Mouse (Mus musculus): ENCODE results near the gene Cox8b.
A peak's percentile ranks its signal among the peaks of the same experiment; 100 is the strongest.

The Cox8b gene

DNA sequence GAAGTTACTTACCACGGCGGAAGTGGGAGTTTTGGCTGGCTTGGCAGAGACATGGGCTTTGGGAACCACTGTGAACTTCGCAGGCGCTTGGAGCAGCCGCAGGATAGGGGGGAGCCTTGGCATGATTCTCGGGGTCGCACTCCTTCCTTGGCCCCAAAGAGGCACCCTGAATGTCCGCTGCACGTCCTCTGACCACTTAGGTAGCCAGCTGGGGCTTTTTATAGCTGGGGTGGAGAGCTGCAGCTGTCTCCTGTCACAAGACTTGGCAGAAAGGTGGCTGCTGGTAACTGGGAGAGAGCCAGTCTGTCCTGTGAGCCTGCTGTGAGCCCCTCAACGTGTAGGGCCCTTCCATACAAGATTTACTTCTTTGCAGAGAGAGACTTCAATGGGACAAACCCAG lies at the start of gene Cox8b:
Gene Cox8b (minus strand): TSS at position 227 of the 400 bp plus-strand sequence.
- no peak for DNase-seq (ENCODE audit: low read depth in 2 of 2, low spot score in 2 of 2)

DNA sequence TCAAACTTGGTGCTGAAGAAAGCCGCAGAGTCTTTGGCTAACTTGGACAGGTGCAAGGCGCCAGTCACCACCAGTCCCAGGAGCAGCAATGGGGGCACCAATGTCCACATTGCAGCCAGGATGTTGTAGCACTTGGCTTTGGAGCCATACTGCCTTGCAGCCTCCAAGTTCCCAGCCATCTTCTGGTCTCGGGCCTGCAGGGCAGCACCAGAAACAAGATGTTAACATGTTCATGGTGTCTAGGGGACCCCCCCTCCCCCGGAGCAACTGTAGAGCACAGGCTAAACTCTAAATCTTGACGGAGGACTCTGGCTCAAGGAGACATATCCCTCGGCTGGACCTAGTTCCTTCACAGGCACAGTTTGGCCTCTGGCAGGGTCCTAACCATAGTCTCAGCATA lies 49.0 kb upstream of the Cox8b start:
- no peak for DNase-seq (ENCODE audit: low read depth in 2 of 2, low spot score in 2 of 2)

DNA sequence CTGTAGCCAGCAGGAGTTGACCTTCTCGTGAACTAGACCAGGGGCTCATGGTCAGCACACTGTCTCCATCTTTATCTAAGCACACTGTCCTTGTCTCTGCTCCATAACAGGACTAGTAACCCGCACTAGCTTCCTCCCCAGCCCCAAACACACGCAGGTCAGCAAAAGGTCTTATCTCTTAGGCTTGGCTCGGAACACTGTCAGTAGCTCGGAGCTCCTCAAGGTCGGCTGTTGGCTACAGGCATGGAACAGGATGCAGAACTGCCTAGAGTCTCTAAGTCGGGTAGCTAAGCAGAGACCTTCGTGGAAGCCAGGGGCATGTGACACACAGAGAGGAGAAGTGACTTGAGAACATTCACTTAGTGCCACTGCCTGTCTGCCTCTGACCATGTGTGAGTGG lies 47.9 kb upstream of the Cox8b start:
- no peak for DNase-seq (ENCODE audit: low read depth in 2 of 2, low spot score in 2 of 2)

DNA sequence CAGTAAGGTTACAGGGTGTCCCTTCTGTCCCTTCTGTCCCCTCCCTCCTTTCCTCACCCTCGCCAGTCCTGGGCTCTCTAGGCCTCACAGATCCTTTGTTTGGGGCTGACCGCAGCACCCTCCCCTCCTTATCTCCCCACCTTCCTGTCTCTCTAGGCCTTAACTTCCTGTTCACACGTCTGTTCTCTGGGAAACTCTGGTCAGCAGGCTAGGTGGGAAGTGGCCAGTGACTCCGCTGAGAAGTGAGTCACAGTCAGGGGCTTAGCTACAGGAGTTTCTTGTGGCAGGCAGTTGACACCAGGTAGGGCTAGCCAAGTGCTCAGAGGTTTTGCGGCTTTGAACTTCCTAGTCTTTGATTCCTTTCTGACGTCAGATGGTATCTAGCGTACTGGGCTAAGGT lies 46.7 kb upstream of the Cox8b start:
- peak; percentile 34 to 40 for DNase-seq (ENCODE audit: low read depth in 2 of 2, low spot score in 2 of 2)

DNA sequence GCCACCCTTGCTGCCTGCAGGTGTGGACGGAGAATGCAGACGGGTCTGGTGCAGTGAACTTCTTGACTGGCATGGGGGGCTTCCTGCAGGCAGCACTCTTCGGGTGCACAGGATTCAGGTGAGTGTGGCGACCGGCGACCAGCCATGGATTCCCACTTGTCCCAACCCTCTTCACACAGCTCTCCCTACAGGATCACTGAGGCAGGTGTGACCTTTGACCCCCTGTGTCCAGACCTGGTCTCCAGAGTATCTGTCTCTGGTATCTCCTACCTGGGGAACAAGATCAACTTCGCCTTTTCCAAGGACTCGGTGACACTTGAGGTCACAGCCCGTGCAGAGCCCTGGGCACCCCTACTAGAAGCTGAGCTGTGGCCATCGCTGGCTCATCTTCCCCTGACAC lies 46.1 kb upstream of the Cox8b start:
- no peak for DNase-seq (ENCODE audit: low read depth in 2 of 2, low spot score in 2 of 2)

DNA sequence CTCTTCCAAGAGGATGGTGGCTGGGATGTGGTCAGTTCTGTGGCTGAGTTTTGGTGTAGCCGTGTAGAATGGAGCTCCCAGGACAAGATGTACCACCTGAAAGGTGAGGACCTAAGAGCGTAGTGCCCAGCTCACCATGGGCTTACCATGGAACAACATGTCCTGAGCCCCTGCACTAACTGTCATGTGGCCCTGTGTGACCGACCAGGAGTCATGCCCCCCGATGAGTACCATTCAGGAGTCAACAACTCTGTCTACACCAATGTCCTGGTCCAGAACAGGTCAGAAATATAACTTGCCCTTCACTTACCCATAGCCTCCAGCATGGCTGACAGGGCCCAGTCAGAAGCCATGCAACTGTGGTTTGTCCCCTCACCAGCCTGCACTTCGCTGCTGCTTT lies 45.0 kb upstream of the Cox8b start:
- no peak for DNase-seq (ENCODE audit: low read depth in 2 of 2, low spot score in 2 of 2)

DNA sequence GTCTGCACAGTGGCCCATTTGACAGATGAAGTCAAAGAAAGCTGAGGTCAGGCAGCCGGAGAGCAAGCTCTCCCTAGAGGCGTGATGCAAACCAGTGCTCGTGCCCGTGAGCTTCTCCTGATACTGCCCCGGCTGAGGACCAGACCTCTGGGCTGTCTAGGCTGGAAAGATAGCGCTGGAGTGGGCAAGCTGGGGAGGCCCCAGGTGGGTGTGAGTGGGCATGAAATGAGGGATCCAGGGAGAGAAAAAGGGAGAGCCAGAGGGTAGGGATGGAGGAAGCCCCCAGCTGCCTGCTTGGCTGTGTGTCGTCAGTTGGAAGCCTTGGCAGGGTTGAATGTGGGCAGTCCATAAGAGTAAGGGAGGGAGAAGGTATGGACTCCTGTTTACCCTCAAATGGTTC lies 44.0 kb upstream of the Cox8b start:
- DNase-seq (ENCODE audit: low read depth in 2 of 2, low spot score in 2 of 2) = no peak

DNA sequence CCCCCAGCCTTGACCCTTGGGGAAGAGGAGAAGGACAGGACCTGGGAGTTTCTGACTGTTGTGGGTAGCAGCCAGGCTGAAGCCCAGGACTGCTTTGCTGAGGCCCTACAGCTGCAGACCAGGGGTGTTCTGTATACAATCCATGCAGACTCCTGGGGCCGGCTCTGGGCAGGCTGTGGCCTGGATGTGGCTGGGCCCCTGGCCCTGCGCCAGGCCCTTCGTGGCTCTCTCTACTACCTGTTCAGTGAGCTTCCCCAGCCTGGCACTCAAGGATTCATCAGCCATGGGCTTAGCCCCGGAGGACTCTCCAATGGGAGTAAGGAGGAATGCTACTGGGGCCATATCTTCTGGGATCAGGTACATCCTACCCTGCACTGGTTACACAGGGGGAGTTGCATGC lies 43.1 kb upstream of the Cox8b start:
- DNase-seq (ENCODE audit: low read depth in 2 of 2, low spot score in 2 of 2) = no peak

DNA sequence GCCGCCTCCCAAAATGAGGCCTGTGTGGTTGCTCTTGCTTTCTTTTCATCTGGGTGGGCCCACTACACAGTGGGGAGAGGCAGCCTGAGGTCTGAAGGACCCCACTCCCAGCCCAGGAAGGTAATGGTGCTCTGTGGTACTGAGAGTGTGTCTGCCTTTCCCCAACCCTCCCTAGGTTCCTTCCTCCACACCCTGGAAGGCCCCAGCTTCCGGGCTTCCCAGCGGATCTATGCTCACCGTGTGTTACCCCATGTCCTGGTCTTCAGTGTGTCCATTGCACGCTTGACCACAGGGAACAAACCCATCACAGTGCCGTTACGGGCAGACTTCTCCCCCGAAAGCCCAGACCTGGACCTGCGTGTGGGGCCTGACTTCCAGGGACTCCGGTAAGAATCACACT lies 42.6 kb upstream of the Cox8b start:
- no peak for DNase-seq (ENCODE audit: low read depth in 2 of 2, low spot score in 2 of 2)

DNA sequence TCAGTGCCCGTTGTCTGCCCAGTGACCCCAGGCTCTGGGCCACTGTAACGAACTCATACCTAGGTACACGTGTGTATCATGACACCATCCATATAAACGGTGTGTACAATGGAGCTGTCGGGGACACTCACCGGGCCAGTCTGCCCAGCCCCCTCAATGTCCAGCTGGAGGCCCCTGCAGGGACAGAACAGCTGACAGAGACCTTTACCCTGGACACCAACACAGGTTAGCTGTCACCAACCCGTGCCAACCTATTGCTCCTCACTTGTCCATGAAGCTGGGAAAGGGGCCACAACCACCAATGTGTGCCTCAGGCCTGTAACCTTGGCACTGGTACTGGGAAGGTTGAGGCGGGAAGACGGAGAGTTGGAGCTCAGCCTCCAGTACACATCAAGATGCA lies 42.1 kb upstream of the Cox8b start:
- no peak for DNase-seq (ENCODE audit: low read depth in 2 of 2, low spot score in 2 of 2)

DNA sequence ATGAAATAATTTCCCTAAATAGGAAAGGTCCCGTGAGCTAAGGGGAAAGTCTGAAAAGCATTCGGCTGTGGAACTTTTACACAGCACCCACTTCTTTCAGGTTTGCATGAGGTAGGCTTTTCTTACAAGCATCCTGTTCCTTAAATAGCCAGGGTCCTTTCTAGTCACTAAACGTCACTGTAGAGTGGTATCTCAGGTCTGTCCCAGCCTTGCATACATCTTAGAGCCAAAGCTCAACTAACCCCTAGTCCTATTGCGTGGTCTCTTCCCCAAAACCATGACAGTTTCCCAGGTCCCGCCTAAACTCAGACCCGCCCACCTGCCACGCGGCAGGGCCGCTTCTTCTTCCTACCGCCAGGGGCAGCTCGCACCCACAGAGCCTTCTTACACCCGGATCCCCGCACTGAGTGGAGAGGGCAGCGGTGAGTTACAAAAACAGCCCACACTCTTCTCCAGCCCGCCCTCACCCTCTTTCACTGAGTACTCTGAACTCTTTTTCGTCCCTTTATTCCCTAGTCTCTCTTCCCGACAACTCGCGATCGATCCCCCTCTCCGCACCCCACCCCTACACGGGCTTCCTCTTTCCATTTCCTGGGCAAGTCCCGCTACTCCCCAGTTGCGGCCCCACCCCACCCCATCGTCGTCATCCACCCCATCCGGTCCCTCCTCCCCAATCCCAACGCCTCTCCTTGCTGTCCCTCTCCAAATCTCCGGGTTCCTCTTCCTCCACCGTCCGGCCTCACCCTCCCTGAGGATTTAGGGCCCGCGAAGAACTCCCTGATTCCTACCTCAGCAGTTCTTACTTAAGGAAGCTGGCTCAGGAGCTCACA lies 41.2 kb upstream of the Cox8b start, which contains the start of gene Pgghg:
Gene Pgghg (plus strand): TSS at position 170 of the 830 bp plus-strand sequence.
- peak; percentile 53 to 69 for DNase-seq (ENCODE audit: low read depth in 2 of 2, low spot score in 2 of 2)

DNA sequence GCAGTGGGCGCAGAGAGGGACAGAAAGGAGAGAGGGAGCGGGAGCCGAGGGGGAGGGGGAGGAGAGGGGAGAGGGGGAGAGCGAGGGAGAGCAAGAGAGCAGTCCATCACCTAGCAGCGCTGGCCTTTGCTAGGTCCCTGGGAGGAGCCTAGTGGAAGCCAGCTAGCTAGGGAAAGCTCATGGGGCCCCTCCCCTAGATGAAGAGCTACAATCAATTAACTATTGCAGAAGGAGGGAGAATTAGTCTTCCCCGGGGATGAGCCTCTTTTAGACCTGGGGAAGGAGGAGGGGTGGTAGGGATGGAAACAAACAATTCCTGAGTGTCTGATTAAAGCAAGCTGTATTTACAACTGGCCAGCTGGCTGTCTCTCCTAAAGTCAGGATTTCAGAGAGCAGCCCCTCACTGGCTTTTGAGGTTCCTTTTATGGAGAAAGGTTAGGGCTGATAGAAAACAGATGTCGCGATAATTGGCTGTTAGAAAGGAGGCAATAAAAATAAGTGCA lies 39.5 kb upstream of the Cox8b start:
- DNase-seq (ENCODE audit: low read depth in 2 of 2, low spot score in 2 of 2) = no peak

DNA sequence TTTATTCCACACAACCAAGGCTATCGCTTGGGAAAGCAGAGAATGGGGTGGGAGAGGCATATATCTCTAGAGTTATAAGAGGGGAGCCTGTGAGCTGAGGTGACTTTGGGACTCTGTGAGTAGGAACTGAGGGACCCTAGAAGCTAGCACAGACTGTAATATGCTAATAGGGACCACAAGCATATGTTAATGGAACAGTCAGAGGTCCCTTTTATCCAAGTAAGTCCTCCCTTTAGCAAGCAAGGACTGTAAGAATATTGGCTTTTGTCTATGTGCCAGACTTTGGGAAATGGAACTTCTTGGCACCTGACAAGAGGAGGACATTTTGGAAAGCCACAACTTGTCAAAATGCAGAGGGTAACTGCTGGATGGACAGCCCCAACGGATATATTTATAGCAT lies 38.6 kb upstream of the Cox8b start:
- no peak for DNase-seq (ENCODE audit: low read depth in 2 of 2, low spot score in 2 of 2)

DNA sequence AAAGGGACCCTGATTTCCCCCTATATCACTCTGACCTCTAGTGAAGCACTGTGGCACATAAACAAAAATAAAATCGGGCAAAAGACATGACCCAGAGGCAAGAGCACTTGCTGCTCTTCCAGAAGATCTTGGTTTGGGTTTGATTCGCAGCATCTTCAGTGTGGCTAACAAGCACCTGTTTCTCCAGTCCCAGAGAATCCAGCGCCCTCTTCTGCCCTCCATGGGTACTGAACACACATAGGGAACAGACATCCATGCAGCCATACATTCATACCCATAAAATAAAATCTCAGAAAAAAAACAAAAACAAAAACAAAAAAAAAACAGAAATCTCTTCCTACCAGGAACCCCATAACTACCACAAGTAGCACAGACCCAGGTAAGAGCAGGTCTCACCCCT lies 38.2 kb upstream of the Cox8b start:
- DNase-seq (ENCODE audit: low read depth in 2 of 2, low spot score in 2 of 2) = no peak

DNA sequence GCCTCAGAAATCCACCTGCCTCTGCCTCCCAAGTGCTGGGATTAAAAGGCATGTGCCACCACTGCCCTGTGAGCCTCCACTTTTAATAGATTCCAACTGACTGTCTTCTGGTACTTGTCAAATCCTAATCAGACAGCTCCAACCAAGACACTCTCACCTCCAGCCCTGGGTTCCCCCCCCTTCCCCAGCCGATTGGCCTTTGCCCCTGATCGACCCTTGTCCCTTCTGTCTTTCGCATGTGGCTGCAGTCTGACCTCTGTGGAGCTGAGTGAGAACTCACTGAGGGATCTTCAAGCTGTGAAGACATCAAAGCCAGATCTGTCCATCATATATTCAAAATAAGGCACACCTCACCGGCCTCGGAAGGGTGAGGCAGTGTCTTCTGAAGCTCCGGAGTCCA lies 26.9 kb upstream of the Cox8b start:
- DNase-seq (ENCODE audit: low read depth in 2 of 2, low spot score in 2 of 2) = no peak

DNA sequence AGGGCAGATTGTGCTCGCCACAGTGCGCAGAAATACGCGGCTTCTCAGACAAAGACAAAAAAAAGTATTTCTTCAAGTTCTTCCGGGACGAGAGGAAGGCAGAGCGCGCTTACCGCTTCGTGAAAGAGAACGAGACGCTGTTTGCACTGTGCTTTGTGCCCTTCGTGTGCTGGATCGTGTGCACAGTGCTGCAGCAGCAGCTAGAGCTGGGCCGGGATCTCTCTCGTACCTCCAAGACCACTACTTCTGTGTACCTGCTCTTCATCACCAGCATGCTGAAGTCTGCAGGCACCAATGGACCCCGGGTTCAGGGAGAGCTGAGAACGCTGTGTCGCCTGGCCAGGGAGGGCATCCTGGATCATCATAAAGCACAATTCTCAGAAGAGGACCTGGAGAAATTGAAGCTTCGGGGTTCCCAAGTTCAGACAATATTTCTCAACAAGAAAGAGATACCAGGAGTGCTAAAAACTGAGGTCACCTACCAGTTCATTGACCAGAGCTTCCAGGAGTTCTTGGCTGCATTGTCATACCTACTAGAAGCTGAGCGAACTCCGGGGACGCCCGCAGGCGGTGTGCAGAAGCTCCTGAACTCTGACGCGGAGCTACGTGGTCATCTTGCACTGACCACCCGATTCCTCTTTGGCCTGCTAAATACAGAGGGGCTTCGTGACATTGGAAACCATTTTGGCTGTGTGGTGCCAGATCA lies 23.0 kb upstream of the Cox8b start:
- no peak for DNase-seq (ENCODE audit: low read depth in 2 of 2, low spot score in 2 of 2)

DNA sequence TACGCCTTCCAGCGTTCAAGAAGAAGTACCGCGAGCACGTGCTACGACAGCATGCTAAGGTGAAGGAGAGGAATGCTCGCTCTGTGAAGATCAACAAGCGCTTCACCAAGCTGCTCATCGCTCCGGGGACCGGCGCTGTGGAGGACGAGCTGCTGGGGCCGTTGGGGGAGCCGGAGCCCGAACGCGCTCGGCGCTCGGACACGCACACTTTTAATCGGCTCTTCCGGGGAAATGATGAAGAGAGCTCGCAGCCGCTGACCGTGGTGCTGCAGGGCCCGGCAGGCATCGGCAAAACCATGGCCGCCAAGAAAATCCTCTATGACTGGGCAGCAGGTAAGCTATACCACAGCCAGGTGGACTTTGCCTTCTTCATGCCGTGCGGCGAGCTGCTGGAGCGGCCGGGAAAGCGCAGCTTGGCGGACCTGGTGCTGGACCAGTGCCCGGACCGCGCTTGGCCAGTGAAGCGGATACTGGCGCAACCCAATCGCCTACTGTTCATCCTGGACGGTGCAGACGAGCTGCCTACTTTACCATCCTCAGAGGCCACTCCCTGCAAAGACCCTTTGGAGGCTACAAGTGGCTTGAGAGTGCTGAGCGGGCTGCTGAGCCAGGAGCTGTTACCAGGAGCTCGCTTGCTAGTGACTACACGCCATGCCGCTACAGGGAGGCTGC lies 22.3 kb upstream of the Cox8b start:
- DNase-seq (ENCODE audit: low read depth in 2 of 2, low spot score in 2 of 2) = no peak

DNA sequence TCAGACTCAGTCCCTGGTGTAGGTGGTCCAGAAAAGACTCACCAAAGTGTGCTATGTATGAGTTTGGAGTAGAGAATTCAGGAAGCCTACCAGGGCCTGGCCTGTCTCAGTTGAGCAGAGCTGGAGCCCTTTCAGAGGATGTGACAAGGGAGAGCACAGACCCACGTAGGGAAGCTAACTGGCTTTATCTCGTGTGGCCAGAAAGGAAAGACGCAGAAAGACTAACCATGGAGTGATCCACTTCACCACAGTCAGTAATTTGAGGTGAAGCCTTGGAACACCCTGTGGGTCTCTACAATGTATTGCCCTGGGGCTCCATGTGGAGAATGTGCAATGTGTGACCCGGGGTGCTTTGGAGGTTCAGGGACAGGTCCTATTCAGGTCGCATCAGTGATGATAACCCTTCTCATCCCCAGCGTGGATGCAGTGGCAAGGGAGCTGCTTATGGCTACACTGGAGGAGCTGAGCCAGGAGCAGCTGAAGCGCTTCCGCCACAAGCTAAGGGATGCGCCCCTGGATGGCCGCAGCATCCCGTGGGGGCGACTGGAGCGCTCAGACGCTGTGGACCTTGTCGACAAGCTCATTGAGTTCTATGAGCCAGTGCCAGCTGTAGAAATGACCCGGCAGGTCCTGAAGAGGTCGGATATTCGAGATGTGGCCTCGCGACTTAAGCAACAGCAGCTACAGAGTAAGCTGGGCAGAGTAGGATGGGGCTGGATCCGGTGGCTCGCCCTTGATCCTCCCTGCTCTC lies 21.2 kb upstream of the Cox8b start:
- DNase-seq (ENCODE audit: low read depth in 2 of 2, low spot score in 2 of 2) = no peak

DNA sequence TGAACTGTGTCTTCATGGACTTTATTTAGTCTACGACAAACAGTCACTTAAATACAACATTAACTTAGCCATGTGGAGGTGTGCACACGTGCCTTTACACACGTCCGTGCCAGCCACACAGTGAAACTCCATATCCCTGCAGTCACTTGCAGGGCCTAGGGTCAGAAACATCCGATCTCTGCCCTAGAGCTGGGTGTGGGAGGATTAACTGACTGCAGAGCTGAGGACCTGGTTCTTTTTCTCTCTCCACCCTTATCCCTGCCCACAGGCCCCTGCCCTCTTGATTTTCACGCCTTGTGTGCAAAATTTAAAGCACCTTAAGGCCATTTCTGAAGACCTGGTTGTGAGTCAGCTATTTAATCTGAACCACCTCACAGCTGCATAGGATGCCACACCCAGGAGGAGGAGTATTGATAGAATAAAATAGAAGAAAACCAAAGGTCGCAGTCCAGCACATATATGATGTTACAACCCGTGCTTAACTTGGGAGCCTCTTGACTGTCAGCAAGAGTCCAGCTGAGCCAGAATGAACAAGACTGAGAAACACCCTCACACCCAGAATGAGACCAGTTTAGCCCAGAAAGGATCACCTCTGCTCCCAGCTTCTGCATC lies 20.3 kb upstream of the Cox8b start, which contains the start of gene Nlrp6:
Gene Nlrp6 (plus strand): TSS at position 485 of the 612 bp plus-strand sequence.
- no peak for DNase-seq (ENCODE audit: low read depth in 2 of 2, low spot score in 2 of 2)

DNA sequence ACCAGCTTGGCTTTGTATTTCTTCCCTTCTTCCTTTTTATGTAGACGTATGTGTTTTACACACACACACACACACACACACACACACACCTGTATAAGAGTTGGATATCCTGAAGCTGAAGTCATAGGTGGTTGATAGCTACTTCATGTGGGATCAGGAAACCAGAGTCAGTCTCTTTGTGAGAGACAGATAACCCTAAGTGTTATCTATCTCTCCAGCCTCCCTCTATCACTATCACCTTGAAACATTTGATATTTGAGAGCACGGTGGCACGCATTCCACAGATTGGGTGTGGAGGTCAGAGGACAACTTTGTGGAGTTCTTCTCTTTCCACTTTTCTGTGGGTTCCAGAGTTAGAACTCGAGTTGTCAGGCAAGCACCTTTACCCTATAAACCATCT lies 19.7 kb upstream of the Cox8b start:
- no peak for DNase-seq (ENCODE audit: low read depth in 2 of 2, low spot score in 2 of 2)

Measured in CD8-positive naive resting alpha-beta T cell, adult 2 months (primary cell).